Mouse (Mus musculus): ENCODE data around the gene Pnkd.

DNA sequence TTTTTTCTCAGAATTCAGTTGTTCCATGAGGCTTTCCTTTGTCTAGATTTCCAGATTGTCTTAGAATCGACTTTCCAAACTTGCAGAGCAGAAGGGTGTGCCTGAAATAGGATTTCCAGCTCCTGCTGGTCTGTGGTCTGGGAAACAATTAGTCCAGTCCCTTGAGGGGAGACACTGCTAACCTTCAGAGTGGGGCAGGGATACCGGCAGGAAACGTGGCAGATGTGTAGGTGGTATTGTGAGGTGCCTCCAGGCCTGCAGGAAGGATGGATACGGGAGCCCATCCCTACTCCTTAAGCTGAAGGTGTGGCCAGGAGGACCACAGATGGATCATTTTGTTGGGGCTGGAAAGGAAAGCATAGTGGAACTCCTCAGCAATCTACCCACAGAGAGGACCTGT, 50.3 kb downstream of the Pnkd start:
- TF ChIP-seq POLR2A (IDR thresholded peaks at IDR 0.05; ENCODE audit: borderline replicate concordance, control insufficient read depth, low read depth, low read length), result no peak
- TF ChIP-seq CTCF (IDR thresholded peaks at IDR 0.05; ENCODE audit: control insufficient read depth, insufficient read depth, low read length), result no peak
